Mouse (Mus musculus) E14TG2a.4 (cell line): Measurements from ENCODE around the gene Timmdc1.

ENCODE experiments used
- CTCF ChIP-seq: conservative IDR thresholded peaks from 2 replicates; pipeline ENCODE4 v1.5.1; 2014; ENCODE audit warnings: low read length
- POU5F1 ChIP-seq: IDR thresholded peaks from 2 replicates; pipeline ENCODE4 v1.6.1; 2014; ENCODE audit warnings: low read length, borderline replicate concordance

DNA sequence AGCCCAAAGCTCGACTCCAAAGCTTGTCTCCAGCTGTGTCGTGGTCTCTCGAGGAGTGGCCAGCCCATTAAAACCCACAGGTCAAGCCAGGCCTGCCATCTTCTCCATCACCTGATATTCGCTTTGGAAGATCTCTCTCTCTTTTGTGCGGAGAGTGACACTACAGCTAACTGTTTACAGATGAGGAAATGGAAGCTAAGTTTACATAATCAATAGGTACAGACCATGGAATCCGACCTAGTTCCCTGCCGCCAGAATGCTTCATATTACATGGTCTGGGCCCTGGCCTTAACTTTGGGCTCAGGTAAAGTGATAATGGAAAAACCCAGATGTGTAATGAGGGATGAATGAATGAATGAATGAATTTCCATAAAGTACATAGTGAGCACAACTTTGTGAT, 71.8 kb downstream of the Timmdc1 start:
- TF ChIP-seq CTCF = no peak
- TF ChIP-seq POU5F1 = no peak
